Mouse (Mus musculus): Measurements from ENCODE around the gene Ggta1. TPM values are rescaled to one million over a fixed set of nuclear protein-coding genes. Genes with fewer than 3 reads are reported as not detected.
A peak's percentile ranks its signal among the peaks of the same experiment; 100 is the strongest.

The Ggta1 gene
- polyA plus RNA-seq, 1 experiment from 2014 or later: 7.1 TPM

- Histone ChIP-seq H3K27ac (ENCODE audit: low read depth, low read length) (no peak overlapping the region), H3K27me3 (replicated peaks; ENCODE audit: control insufficient read depth, insufficient read depth, low read length) (no peaks in the 10 kb centered on the region), H3K9ac (ENCODE audit: low read depth, low read length) (no peak overlapping the region), H3K36me3 (ENCODE audit: control insufficient read depth, insufficient read depth, low read length) (no peaks in the 10 kb centered on the region), H3K9me3 (ENCODE audit: control insufficient read depth, low read length) (no peaks in the 10 kb centered on the region), H3K4me2 (ENCODE audit: low read length) (no peak overlapping the region), H3K4me1 (ENCODE audit: control insufficient read depth, insufficient read depth, low read depth, low read length) (no peaks in the 10 kb centered on the region), H3K4me3 (ENCODE audit: low read length) (no peak overlapping the region)
- 80% methylated on average over 6 of the region's 6 CpGs for WGBS
- no peak for ATAC-seq
Measured at GRCm38 (mm10) chr2:35441419-35441818, 21.6 kb downstream of the Ggta1 start.

GRCm38 (mm10) chr2:35440480-35440879 is 22.6 kb downstream of the Ggta1 start:
- ATAC-seq: no peak
- 96% methylated on average over 3 of the region's 3 CpGs for WGBS
- Histone ChIP-seq H3K27ac (ENCODE audit: low read depth, low read length) (no peak overlapping the region), H3K4me2 (ENCODE audit: low read length) (no peak overlapping the region), H3K36me3 (ENCODE audit: control insufficient read depth, insufficient read depth, low read length) (no peaks in the 10 kb centered on the region), H3K9me3 (ENCODE audit: control insufficient read depth, low read length) (no peaks in the 10 kb centered on the region), H3K4me1 (ENCODE audit: control insufficient read depth, insufficient read depth, low read depth, low read length) (no peaks in the 10 kb centered on the region), H3K4me3 (ENCODE audit: low read length) (no peak overlapping the region), H3K9ac (ENCODE audit: low read depth, low read length) (no peak overlapping the region), H3K27me3 (replicated peaks; ENCODE audit: control insufficient read depth, insufficient read depth, low read length) (no peaks in the 10 kb centered on the region)

- Histone ChIP-seq H3K27ac (ENCODE audit: low read depth, low read length) (no peak overlapping the region), H3K27me3 (replicated peaks; ENCODE audit: control insufficient read depth, insufficient read depth, low read length) (no peaks in the 10 kb centered on the region), H3K36me3 (ENCODE audit: control insufficient read depth, insufficient read depth, low read length) (no peaks in the 10 kb centered on the region), H3K4me3 (ENCODE audit: low read length) (no peak overlapping the region), H3K9me3 (ENCODE audit: control insufficient read depth, low read length) (no peaks in the 10 kb centered on the region), H3K4me2 (ENCODE audit: low read length) (no peak overlapping the region), H3K9ac (ENCODE audit: low read depth, low read length) (no peak overlapping the region), H3K4me1 (ENCODE audit: control insufficient read depth, insufficient read depth, low read depth, low read length) (peaks cover 3% of the 10 kb centered on the region; the same call in 1 of the 2 replicates)
- WGBS: 93% methylated on average over 2 of the region's 2 CpGs
- no peak for ATAC-seq
Measured at GRCm38 (mm10) chr2:35437796-35438195, 25.2 kb downstream of the Ggta1 start.

GRCm38 (mm10) chr2:35434576-35435123 is 28.4 kb downstream of the Ggta1 start:
- Histone ChIP-seq H3K4me1 (ENCODE audit: control insufficient read depth, insufficient read depth, low read depth, low read length) (peaks cover 9% of the 10 kb centered on the region), H3K9me3 (ENCODE audit: control insufficient read depth, low read length) (no peaks in the 10 kb centered on the region), H3K9ac (ENCODE audit: low read depth, low read length) (no peak overlapping the region), H3K27ac (ENCODE audit: low read depth, low read length) (no peak overlapping the region), H3K4me3 (ENCODE audit: low read length) (no peak overlapping the region), H3K4me2 (ENCODE audit: low read length) (no peak overlapping the region), H3K27me3 (replicated peaks; ENCODE audit: control insufficient read depth, insufficient read depth, low read length) (no peaks in the 10 kb centered on the region), H3K36me3 (ENCODE audit: control insufficient read depth, insufficient read depth, low read length) (no peaks in the 10 kb centered on the region)
- ATAC-seq: no peak
- WGBS: 85% methylated on average over 6 of the region's 6 CpGs

GRCm38 (mm10) chr2:35433428-35433827 is 29.6 kb downstream of the Ggta1 start:
- H3K27me3 ChIP-seq (replicated peaks; ENCODE audit: control insufficient read depth, insufficient read depth, low read length): no peaks in the 10 kb centered on the region
- H3K27ac ChIP-seq (ENCODE audit: low read depth, low read length): no peak overlapping the region
- H3K9me3 ChIP-seq (ENCODE audit: control insufficient read depth, low read length): no peaks in the 10 kb centered on the region
- H3K36me3 ChIP-seq (ENCODE audit: control insufficient read depth, insufficient read depth, low read length): no peaks in the 10 kb centered on the region
- H3K4me2 ChIP-seq (ENCODE audit: low read length): no peak overlapping the region
- no peak for ATAC-seq
- H3K4me3 ChIP-seq (ENCODE audit: low read length): no peak overlapping the region
- H3K9ac ChIP-seq (ENCODE audit: low read depth, low read length): no peak overlapping the region
- WGBS: 76% methylated on average over 4 of the region's 4 CpGs
- H3K4me1 ChIP-seq (ENCODE audit: control insufficient read depth, insufficient read depth, low read depth, low read length): peaks cover 9% of the 10 kb centered on the region

- H3K4me3 ChIP-seq (ENCODE audit: low read length): no peak overlapping the region
- H3K27me3 ChIP-seq (replicated peaks; ENCODE audit: control insufficient read depth, insufficient read depth, low read length): no peaks in the 10 kb centered on the region
- no peak overlapping the region for H3K9ac ChIP-seq (ENCODE audit: low read depth, low read length)
- H3K36me3 ChIP-seq (ENCODE audit: control insufficient read depth, insufficient read depth, low read length): no peaks in the 10 kb centered on the region
- no peak overlapping the region; the same call in 1 of the 2 replicates for H3K4me2 ChIP-seq (ENCODE audit: low read length)
- peaks cover 9% of the 10 kb centered on the region for H3K4me1 ChIP-seq (ENCODE audit: control insufficient read depth, insufficient read depth, low read depth, low read length)
- peak; percentile 46; the same call in 1 of the 2 replicates for ATAC-seq
- WGBS: 33% methylated on average over 7 of the region's 7 CpGs
- H3K27ac ChIP-seq (ENCODE audit: low read depth, low read length): peak overlapping the region; percentile 1; the same call in 1 of the 2 replicates
- no peaks in the 10 kb centered on the region for H3K9me3 ChIP-seq (ENCODE audit: control insufficient read depth, low read length)
Measured at GRCm38 (mm10) chr2:35432472-35432871, 30.6 kb downstream of the Ggta1 start.

- 0 out of 2 replicates have a peak overlapping the region, but pooled peaks have one; percentile 9 for H3K9ac ChIP-seq (ENCODE audit: low read depth, low read length)
- peak; percentile 63 for ATAC-seq
- H3K4me3 ChIP-seq (ENCODE audit: low read length): no peak overlapping the region
- no peaks in the 10 kb centered on the region for H3K9me3 ChIP-seq (ENCODE audit: control insufficient read depth, low read length)
- H3K36me3 ChIP-seq (ENCODE audit: control insufficient read depth, insufficient read depth, low read length): no peaks in the 10 kb centered on the region
- H3K4me2 ChIP-seq (ENCODE audit: low read length): no peak overlapping the region; the same call in 1 of the 2 replicates
- peaks cover 9% of the 10 kb centered on the region for H3K4me1 ChIP-seq (ENCODE audit: control insufficient read depth, insufficient read depth, low read depth, low read length)
- WGBS: 33% methylated on average over 7 of the region's 7 CpGs
- no peaks in the 10 kb centered on the region for H3K27me3 ChIP-seq (replicated peaks; ENCODE audit: control insufficient read depth, insufficient read depth, low read length)
- peak overlapping the region; percentile 1; the same call in 1 of the 2 replicates for H3K27ac ChIP-seq (ENCODE audit: low read depth, low read length)
Measured at GRCm38 (mm10) chr2:35432011-35432410, 31.0 kb downstream of the Ggta1 start.

- WGBS: 79% methylated on average over 8 of the region's 8 CpGs
- H3K4me2 ChIP-seq (ENCODE audit: low read length): no peak overlapping the region
- H3K36me3 ChIP-seq (ENCODE audit: control insufficient read depth, insufficient read depth, low read length): no peaks in the 10 kb centered on the region
- H3K9me3 ChIP-seq (ENCODE audit: control insufficient read depth, low read length): no peaks in the 10 kb centered on the region
- H3K27ac ChIP-seq (ENCODE audit: low read depth, low read length): no peak overlapping the region
- no peak overlapping the region for H3K9ac ChIP-seq (ENCODE audit: low read depth, low read length)
- ATAC-seq: no peak
- H3K4me3 ChIP-seq (ENCODE audit: low read length): no peak overlapping the region
- H3K4me1 ChIP-seq (ENCODE audit: control insufficient read depth, insufficient read depth, low read depth, low read length): peaks cover 9% of the 10 kb centered on the region
- no peaks in the 10 kb centered on the region for H3K27me3 ChIP-seq (replicated peaks; ENCODE audit: control insufficient read depth, insufficient read depth, low read length)
Measured at GRCm38 (mm10) chr2:35430806-35431205, 32.2 kb downstream of the Ggta1 start.

- 89% methylated on average over 4 of the region's 4 CpGs for WGBS
- Histone ChIP-seq H3K4me2 (ENCODE audit: low read length) (no peak overlapping the region), H3K4me1 (ENCODE audit: control insufficient read depth, insufficient read depth, low read depth, low read length) (peaks cover 9% of the 10 kb centered on the region), H3K27ac (ENCODE audit: low read depth, low read length) (no peak overlapping the region), H3K4me3 (ENCODE audit: low read length) (no peak overlapping the region), H3K27me3 (replicated peaks; ENCODE audit: control insufficient read depth, insufficient read depth, low read length) (no peaks in the 10 kb centered on the region), H3K9ac (ENCODE audit: low read depth, low read length) (no peak overlapping the region), H3K36me3 (ENCODE audit: control insufficient read depth, insufficient read depth, low read length) (no peaks in the 10 kb centered on the region), H3K9me3 (ENCODE audit: control insufficient read depth, low read length) (no peaks in the 10 kb centered on the region)
- no peak for ATAC-seq
Measured at GRCm38 (mm10) chr2:35428615-35429300, 34.3 kb downstream of the Ggta1 start.

Measured in hindbrain, embryonic 16.5 days (tissue).